In genomic region chr8:123340071-123340470, GRCm38 (mm10) we compare ENCODE assay signal across 15 mouse cellular contexts. TPM values are rescaled to one million over a fixed set of nuclear protein-coding genes. Genes with fewer than 3 reads are reported as not detected.
A peak's percentile ranks its signal among the peaks of the same experiment; 100 is the strongest.
DNase-seq lines count a peak whose midpoint lies in the region; ATAC-seq and TF ChIP-seq lines count a peak whose summit lies in the region.
"Had no signal": no experiment of that assay in that cellular context is flagged by ENCODE, and none has a peak within 500 bp of the region (broad histone marks: within the 10 kb centered on the region; RNA-seq: fewer than 3 reads in every experiment).

No protein-coding gene starts in this region.

- peak; percentile 21; the same call in 1 of the 2 replicates for TF ChIP-seq CTCF in cerebellum, adult 2 months (IDR thresholded peaks at IDR 0.05; ENCODE audit: borderline replicate concordance, insufficient read depth, low read depth, low read length)
- peak; percentile 13 to 23; a peak in 1 of 4 replicates for TF ChIP-seq CTCF in CH12.LX (conservative IDR thresholded peaks at IDR 0.05 in 1 of 2, IDR thresholded peaks at IDR 0.05 in 1 of 2; ENCODE audit: low read depth in 2 of 2, low read length in 2 of 2)
- peak; percentile 20; the same call in 1 of the 2 replicates for TF ChIP-seq CTCF in brain, embryonic 14.5 days (IDR thresholded peaks at IDR 0.05; ENCODE audit: borderline replicate concordance, extremely low read depth, insufficient read depth, insufficient read length)

- DNase-seq in cerebellum, adult 2 months: no peak
- no peak for DNase-seq in cerebellum, postnatal 10 days
- peak; percentile 37 for DNase-seq in liver
- no peak for DNase-seq in liver, embryonic 11.5 days (ENCODE audit: low spot score)
- no peak for DNase-seq in CH12.LX (ENCODE audit: extremely low read depth)
- no peak for DNase-seq in brain, embryonic 14.5 days (ENCODE audit: low read depth)
- no peak for DNase-seq in heart, postnatal 25 days (ENCODE audit: low spot score)
- no peak for DNase-seq in right cerebral cortex, postnatal 10 days (ENCODE audit: low spot score in 2 of 2)
- DNase-seq: adrenal gland, postnatal 14 days; kidney, postnatal 4 days had no signal

- no peaks in the 10 kb centered on the region for H3K4me1 ChIP-seq in cerebellum, adult 2 months (ENCODE audit: control insufficient read depth, insufficient read depth, low read length)
- H3K4me1 ChIP-seq in liver, embryonic 11.5 days (replicated peaks; ENCODE audit: control insufficient read depth, insufficient read depth, low read length): peaks cover 15% of the 10 kb centered on the region; the same call in 1 of the 2 replicates
- peaks cover 7 to 30% of the 10 kb centered on the region in 2 experiments for H3K4me1 ChIP-seq in CH12.LX (ENCODE audit: control insufficient read depth in 1 of 2, insufficient read depth in 2 of 2)

- no peaks in the 10 kb centered on the region for H3K9me3 ChIP-seq in liver, embryonic 11.5 days (ENCODE audit: control insufficient read depth, low read length)
- peaks cover 2% of the 10 kb centered on the region for H3K9me3 ChIP-seq in CH12.LX (replicated peaks; ENCODE audit: low read length)
- H3K9me3 ChIP-seq: embryonic facial prominence, embryonic 15.5 days had no signal

- no peak overlapping the region for H3K9ac ChIP-seq in liver, embryonic 11.5 days (ENCODE audit: low read depth, low read length)
- no peak overlapping the region for H3K9ac ChIP-seq in CH12.LX (ENCODE audit: insufficient read depth, low read depth)
- H3K9ac ChIP-seq: embryonic facial prominence, embryonic 15.5 days; heart, embryonic 12.5 days had no signal

- no peak for TF ChIP-seq POLR2A in cerebellum, adult 2 months (IDR thresholded peaks at IDR 0.05; ENCODE audit: borderline replicate concordance, insufficient read depth, low read length)
- TF ChIP-seq POLR2A in CH12.LX (IDR thresholded peaks at IDR 0.05; ENCODE audit: low read depth, low read length): no peak
- no peak for TF ChIP-seq POLR2A in brain, embryonic 14.5 days (IDR thresholded peaks at IDR 0.05; ENCODE audit: borderline replicate concordance, extremely low read depth, insufficient read depth, insufficient read length, poor library complexity, severe bottlenecking)

- no peak overlapping the region for H3K4me3 ChIP-seq in cerebellum, adult 2 months (replicated peaks; ENCODE audit: insufficient read depth, low read depth, low read length)
- H3K4me3 ChIP-seq in liver, embryonic 11.5 days (ENCODE audit: low read depth, low read length): no peak overlapping the region
- no peak overlapping the region for H3K4me3 ChIP-seq in CH12.LX (replicated peaks in 1 of 3; ENCODE audit: low read depth in 2 of 3, low read length in 2 of 3, poor library complexity in 1 of 3)
- H3K4me3 ChIP-seq: embryonic facial prominence, embryonic 15.5 days; heart, embryonic 12.5 days had no signal

- TF ChIP-seq RAD21 in CH12.LX (IDR thresholded peaks at IDR 0.05; ENCODE audit: low read depth, low read length): no peak; the same call in none of the 2 replicates

- in situ Hi-C loops in CH12.LX (cut with MboI; ENCODE audit: low pct_ligation_motif_present, low pct_unique_long_range_greater_than_20kb, low sequenced_read_pairs): no loop called here

- H3K27ac ChIP-seq in cerebellum, adult 2 months (ENCODE audit: insufficient read depth, low read length): no peak overlapping the region
- no peak overlapping the region for H3K27ac ChIP-seq in liver, embryonic 11.5 days (ENCODE audit: low read depth, low read length)
- H3K27ac ChIP-seq in CH12.LX (ENCODE audit: insufficient read depth, low read depth): no peak overlapping the region
- H3K27ac ChIP-seq: embryonic facial prominence, embryonic 15.5 days had no signal

- no peak for TF ChIP-seq EP300 in CH12.LX (IDR thresholded peaks at IDR 0.05; ENCODE audit: low read length)

- no peaks in the 10 kb centered on the region for H3K79me2 ChIP-seq in CH12.LX (replicated peaks; ENCODE audit: control insufficient read depth, extremely low read depth, insufficient read depth, poor library complexity, severe bottlenecking)

- no peaks in the 10 kb centered on the region; the same call in 1 of the 2 replicates for H3K27me3 ChIP-seq in cerebellum, adult 2 months (ENCODE audit: control insufficient read depth, insufficient read depth, low read length)
- no peaks in the 10 kb centered on the region for H3K27me3 ChIP-seq in liver, embryonic 11.5 days (replicated peaks; ENCODE audit: control insufficient read depth, insufficient read depth, low read length)
- peaks cover 7% of the 10 kb centered on the region for H3K27me3 ChIP-seq in CH12.LX (replicated peaks)
- H3K27me3 ChIP-seq: embryonic facial prominence, embryonic 15.5 days; heart, embryonic 12.5 days had no signal

- no peak overlapping the region for H3K4me2 ChIP-seq in liver, embryonic 11.5 days
- no peak overlapping the region for H3K4me2 ChIP-seq in CH12.LX (ENCODE audit: insufficient read depth, low read depth, poor library complexity, severe bottlenecking)
- H3K4me2 ChIP-seq: embryonic facial prominence, embryonic 15.5 days; heart, embryonic 12.5 days had no signal

- 98% methylated on average over 4 of the region's 4 CpGs for WGBS in cerebellum, adult 2 months
- 93% methylated on average over 4 of the region's 4 CpGs for WGBS in liver, embryonic 11.5 days

- intact Hi-C loops in heart, postnatal 25 days (cut with DNase I): no loop called here

- dilution Hi-C loops in CH12.LX (cut with MboI; ENCODE audit: extremely low pct_ligation_motif_present, extremely low pct_unique_long_range_greater_than_20kb, low sequenced_read_pairs): no loop called here

- no peaks in the 10 kb centered on the region for H3K36me3 ChIP-seq in liver, embryonic 11.5 days (ENCODE audit: control insufficient read depth, insufficient read depth, low read length)
- no peaks in the 10 kb centered on the region for H3K36me3 ChIP-seq in CH12.LX (replicated peaks in 1 of 2; ENCODE audit: control insufficient read depth in 1 of 2, insufficient read depth in 1 of 2, low read length in 1 of 2)
- H3K36me3 ChIP-seq: embryonic facial prominence, embryonic 15.5 days; heart, embryonic 12.5 days had no signal

- ATAC-seq in liver, embryonic 11.5 days (replicated peaks; ENCODE audit: low FRiP score): no peak
- ATAC-seq: forebrain, embryonic 14.5 days; hindbrain, embryonic 16.5 days had no signal

TF ChIP-seq in CH12.LX, 34 proteins besides CTCF, POLR2A, EP300 and RAD21:
- TF ChIP-seq ETS1 (conservative IDR thresholded peaks at IDR 0.05; ENCODE audit: low read depth, low read length) (no peak), JUND (conservative IDR thresholded peaks at IDR 0.05; ENCODE audit: low read depth, low read length) (no peak), MXI1 (IDR thresholded peaks at IDR 0.05; ENCODE audit: low read depth, low read length) (no peak), MAFK (IDR thresholded peaks at IDR 0.05; ENCODE audit: insufficient replicate concordance, low read length) (no peak), UBTF (IDR thresholded peaks at IDR 0.05; ENCODE audit: low read depth, low read length) (no peak), MAZ (IDR thresholded peaks at IDR 0.05; ENCODE audit: low read depth, low read length) (no peak), ZMIZ1 (IDR thresholded peaks at IDR 0.05; ENCODE audit: low read depth, low read length) (no peak), POLR2AphosphoS2 (IDR thresholded peaks at IDR 0.05; ENCODE audit: low read depth, low read length) (no peak), CHD1 (IDR thresholded peaks at IDR 0.05; ENCODE audit: low read depth, low read length) (no peak), MYC (IDR thresholded peaks at IDR 0.05; ENCODE audit: low read depth, low read length) (no peak), KAT2A (IDR thresholded peaks at IDR 0.05; ENCODE audit: insufficient replicate concordance, low read length) (no peak), GABPA (IDR thresholded peaks at IDR 0.05; ENCODE audit: insufficient replicate concordance, low read depth, low read length) (no peak), USF2 (conservative IDR thresholded peaks at IDR 0.05; ENCODE audit: low read depth, low read length) (no peak), ELF1 (IDR thresholded peaks at IDR 0.05; ENCODE audit: low read depth, low read length) (no peak), MAX (IDR thresholded peaks at IDR 0.05; ENCODE audit: low read length) (no peak), NRF1 (IDR thresholded peaks at IDR 0.05; ENCODE audit: low read depth, low read length) (no peak), JUN (IDR thresholded peaks at IDR 0.05; ENCODE audit: insufficient read depth, low read depth, low read length) (no peak)

RNA-seq across cellular contexts. Expression of gene Spire2, which starts 7.6 kb away (rescaled TPM):
- 33.0 and 36.4 TPM in 2 replicates for polyA plus RNA-seq in cerebellum, adult 2 months (2012; rRNA removed)
- polyA plus RNA-seq in liver, embryonic 11.5 days (2014; fragmentation: Nextera tagmentation; extraction: Ambion mirVana): 6.5 and 6.7 TPM in 2 replicates
- total RNA-seq in CH12.LX (2012; rRNA removed) (2.3 and 2.9 TPM in 2 replicates), CH12.LX (2014; rRNA removed) (0.96 and 1.1 TPM in 2 replicates)
- 2.3 and 2.6 TPM in 2 replicates for polyA plus RNA-seq in CH12.LX (2012; ENCODE audit: insufficient read length, low read depth)
- polyA plus RNA-seq in brain, embryonic 14.5 days (2012; rRNA removed): 42.0 and 47.0 TPM in 2 replicates
- under 1 TPM; 0.10 to 0.20 TPM for total RNA-seq in heart, postnatal 25 days (2021)

RNA-seq across cellular contexts. Expression of gene Fanca, which starts 21.7 kb away (rescaled TPM):
- polyA plus RNA-seq in cerebellum, adult 2 months (2012; rRNA removed): 3.9 and 4.5 TPM in 2 replicates
- 39.7 and 46.8 TPM in 2 replicates for polyA plus RNA-seq in liver, embryonic 11.5 days (2014; fragmentation: Nextera tagmentation; extraction: Ambion mirVana)
- total RNA-seq in CH12.LX (2012; rRNA removed): 39.2 and 50.7 TPM in 2 replicates
- total RNA-seq in CH12.LX (2014; rRNA removed): 21.9 and 26.7 TPM in 2 replicates
- 57.8 and 60.6 TPM in 2 replicates for polyA plus RNA-seq in CH12.LX (2012; ENCODE audit: insufficient read length, low read depth)
- polyA plus RNA-seq in brain, embryonic 14.5 days (2012; rRNA removed): 19.4 and 42.7 TPM in 2 replicates
- 1 to 10 TPM; 1.7 to 3.0 TPM for total RNA-seq in heart, postnatal 25 days (2021)
- total RNA-seq: gastrocnemius, adult 8-10 months had no signal

RNA-seq across cellular contexts. Expression of gene Tcf25, which starts 33.5 kb away (rescaled TPM):
- polyA plus RNA-seq in cerebellum, adult 2 months (2012; rRNA removed): 691 and 692 TPM in 2 replicates
- polyA plus RNA-seq in liver, embryonic 11.5 days (2014; fragmentation: Nextera tagmentation; extraction: Ambion mirVana): 136 and 147 TPM in 2 replicates
- total RNA-seq in CH12.LX (2012; rRNA removed) (142 and 168 TPM in 2 replicates), CH12.LX (2014; rRNA removed) (204 and 207 TPM in 2 replicates)
- polyA plus RNA-seq in CH12.LX (2012; ENCODE audit: insufficient read length, low read depth): 393 and 396 TPM in 2 replicates
- polyA plus RNA-seq in brain, embryonic 14.5 days (2012; rRNA removed): 313 and 402 TPM in 2 replicates
- 100 to 1,000 TPM; 113 to 157 TPM for total RNA-seq in heart, postnatal 25 days (2021)
